Mouse (Mus musculus) liver, adult (tissue): ENCODE data around the gene Nelfcd.

Source experiments
- GATA4 ChIP-seq: IDR thresholded peaks from 2 replicates; pipeline ENCODE4 v1.6.1; 2014; ENCODE audit warnings: mild to moderate bottlenecking, low read length; ENCODE audit not compliant: insufficient replicate concordance

Nelfcd gene

GRCm38 (mm10) chr2:174415731-174416310 is at the start of gene Nelfcd:
Nelfcd (plus strand) TSS chr2:174415804.
- TF ChIP-seq GATA4, result peak; percentile 40; the same call in 1 of the 2 replicates

DNA sequence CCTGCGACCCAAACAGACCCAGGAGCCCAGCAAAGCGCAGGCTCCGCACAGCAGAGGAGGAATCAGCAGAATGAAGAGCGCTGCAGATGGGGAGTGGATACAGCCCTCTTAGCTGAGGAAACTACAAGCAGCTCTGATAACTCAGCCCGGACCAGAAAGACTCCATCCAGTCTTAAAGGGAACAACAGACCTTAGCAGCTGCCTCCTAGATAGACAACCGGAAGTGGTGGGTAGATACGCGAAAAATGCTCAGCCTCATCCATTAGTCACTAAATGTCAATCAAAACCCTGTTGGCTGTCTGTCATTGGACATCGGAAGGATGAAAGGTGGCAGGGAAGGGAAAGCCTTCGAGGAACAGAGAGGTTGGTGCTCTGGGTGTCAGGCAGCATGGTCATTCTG is 49.0 kb upstream of the Nelfcd start:
- TF ChIP-seq GATA4, result no peak

DNA sequence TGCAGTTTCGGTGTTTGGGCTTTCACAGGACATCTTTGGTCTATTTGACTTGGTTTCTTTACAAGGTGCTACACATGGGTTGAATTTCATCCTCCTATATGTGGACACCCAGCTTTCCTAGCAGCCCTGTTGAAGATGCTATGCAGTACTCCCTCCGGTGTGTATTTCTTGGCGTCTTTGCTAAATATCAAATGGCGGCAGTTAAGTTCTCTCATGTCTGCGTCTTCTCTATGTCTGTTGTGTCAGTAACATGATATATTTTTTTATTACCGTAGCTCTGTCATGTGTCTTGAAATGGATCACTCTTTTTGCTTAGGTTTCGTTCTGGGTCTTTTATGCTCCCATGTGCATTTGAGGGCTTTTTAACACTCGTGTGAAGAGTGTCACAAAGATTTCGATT is 34.6 kb upstream of the Nelfcd start:
- TF ChIP-seq GATA4, result no peak

DNA sequence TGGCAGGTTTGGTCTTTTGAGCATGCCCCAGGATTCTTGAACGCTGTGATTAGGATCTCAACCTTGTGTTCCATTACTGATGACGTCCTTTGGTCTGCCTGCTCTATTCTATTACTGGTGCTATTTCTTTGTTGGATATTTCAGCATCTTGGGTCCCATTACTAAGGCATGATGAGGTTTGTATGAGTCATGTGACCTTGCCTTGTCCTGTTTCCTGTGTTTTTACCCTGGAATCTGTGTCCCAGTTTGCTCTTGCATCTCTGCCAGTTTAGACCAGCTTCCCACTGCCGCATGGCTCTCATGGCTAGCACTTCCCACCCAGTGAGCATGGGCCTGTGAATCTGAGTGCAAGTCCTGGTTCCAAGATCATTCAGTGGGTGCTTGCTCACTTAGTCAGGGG is 23.7 kb upstream of the Nelfcd start:
- no peak for TF ChIP-seq GATA4

GRCm38 (mm10) chr2:174392554-174392953 is 23.1 kb upstream of the Nelfcd start:
- TF ChIP-seq GATA4, result no peak

DNA sequence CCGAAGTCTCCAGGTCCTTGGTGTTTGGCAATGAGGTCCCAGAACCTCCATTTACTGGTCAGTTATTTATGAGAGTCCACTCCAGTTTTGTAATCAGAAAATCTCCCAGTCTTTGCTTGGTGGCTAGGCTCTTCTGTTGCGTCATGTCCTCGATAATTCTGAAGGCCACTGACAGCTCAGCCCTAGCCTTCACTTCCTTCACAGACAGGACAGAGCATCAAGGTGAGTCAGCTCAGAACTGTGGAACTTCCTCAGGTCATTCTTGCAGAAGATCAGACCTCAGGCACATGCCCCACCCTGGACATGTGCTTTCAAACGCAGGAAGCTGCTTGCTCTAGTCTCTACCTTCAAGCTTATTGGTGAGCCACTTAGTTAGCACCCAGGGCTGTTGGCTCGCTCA is 22.2 kb upstream of the Nelfcd start:
- TF ChIP-seq GATA4, result no peak

DNA sequence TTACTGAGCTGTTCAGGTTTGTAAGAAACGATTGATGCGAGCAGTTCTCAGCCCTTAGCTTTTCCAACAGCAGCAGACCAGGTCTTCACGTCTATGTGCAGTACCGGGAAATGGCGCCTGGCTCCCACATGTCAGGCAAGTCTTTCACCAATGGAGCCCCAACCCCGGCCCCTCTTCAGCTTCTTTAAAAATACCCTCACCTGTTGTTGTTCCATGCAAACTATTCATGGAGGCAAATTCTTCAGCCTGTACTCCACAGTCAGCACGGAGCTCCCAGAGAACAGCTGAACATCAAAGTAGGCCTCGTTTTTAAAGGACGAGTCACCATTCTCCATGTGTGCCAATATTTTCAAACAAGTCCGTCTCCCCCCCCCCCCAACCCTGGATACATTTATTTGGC is 19.0 kb upstream of the Nelfcd start:
- TF ChIP-seq GATA4, result no peak

- no peak for TF ChIP-seq GATA4
Measured at GRCm38 (mm10) chr2:174397065-174397464, 18.5 kb upstream of the Nelfcd start.

GRCm38 (mm10) chr2:174397881-174398280 is 17.7 kb upstream of the Nelfcd start:
- TF ChIP-seq GATA4, result no peak

- TF ChIP-seq GATA4, result no peak
Measured at GRCm38 (mm10) chr2:174400396-174400795, 15.2 kb upstream of the Nelfcd start.

DNA sequence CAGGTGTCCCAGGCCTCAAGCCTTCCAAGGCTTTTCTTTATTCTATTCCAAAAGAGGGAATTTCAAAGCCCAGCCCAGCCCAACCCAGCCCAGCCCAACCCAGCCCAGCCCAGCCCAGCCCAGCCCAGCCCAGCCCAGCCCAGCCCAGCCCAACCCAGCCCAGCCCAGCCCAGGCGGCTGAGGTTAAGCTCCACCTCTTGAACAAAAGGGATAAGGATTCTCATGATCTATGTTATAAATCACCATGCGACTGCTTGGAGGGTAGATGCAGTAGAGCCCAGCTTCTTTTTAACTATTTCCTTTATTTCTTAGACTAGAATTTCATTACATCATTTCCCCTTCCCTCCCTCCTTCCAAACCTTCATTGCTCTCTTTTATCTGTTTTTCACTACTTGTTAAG is 5.4 kb upstream of the Nelfcd start:
- TF ChIP-seq GATA4, result no peak

GRCm38 (mm10) chr2:174413127-174413526 is 2.5 kb upstream of the Nelfcd start:
- TF ChIP-seq GATA4, result no peak

GRCm38 (mm10) chr2:174415001-174415730 is 438 bp upstream of the Nelfcd start:
- no peak for TF ChIP-seq GATA4

DNA sequence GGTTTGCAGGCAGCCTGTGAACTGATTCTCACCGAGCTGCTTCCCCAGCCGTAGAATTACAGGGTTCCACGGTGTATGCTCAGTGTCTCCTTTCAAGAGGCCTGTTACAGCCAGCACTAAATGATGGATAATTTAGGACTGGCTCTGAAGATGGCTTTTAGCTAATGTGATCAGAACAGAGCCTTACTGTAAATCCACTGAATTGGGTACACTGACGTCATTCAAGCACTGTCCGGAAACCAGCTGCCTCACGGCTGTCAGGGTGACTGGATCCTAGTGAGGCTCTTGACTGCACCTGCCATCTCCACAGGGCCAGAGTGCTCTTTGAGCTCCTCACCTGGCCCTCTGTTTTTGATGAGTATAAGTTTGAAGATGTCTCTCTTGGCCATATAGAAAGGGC is 5.5 kb downstream of the Nelfcd start:
- TF ChIP-seq GATA4, result no peak

GRCm38 (mm10) chr2:174424301-174425085 is 8.9 kb downstream of the Nelfcd start:
- no peak for TF ChIP-seq GATA4

DNA sequence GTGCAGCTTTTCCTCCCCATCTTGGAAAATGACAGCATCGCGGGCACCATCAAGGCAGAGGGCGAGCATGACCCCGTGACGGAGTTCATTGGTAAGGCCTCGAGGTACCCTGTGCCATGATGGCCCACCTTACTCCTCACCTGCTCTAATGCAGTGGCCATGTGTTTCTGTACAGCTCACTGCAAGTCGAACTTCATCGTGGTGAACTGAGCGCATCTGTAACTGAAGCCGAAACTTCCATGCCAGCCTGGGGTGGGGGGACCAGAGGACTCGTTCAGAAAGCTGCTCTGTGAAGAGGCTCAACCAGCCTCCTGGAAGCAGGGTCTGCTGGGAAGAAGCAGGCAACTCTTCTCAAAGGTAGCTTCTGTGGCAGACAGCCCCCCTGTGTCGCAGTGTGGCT is 11.3 kb downstream of the Nelfcd start:
- no peak for TF ChIP-seq GATA4
